Mouse (Mus musculus) hindbrain, embryonic 14.5 days (tissue): Measurements from ENCODE around the gene Atoh8. TPM values are rescaled to one million over a fixed set of nuclear protein-coding genes. Genes with fewer than 3 reads are reported as not detected.

ENCODE experiments used
- ATAC-seq: fragments of 200-750 bp; cut with Nextera tagmentation; 2 replicates; pipeline ENCODE4 v1.8.0; 2017; ENCODE audit warnings: moderate number of reproducible peaks, mild to moderate bottlenecking, moderate TSS enrichment, moderate library complexity; ENCODE audit not compliant: low FRiP score
- DNase-seq: peaks from one replicate; pipeline ENCODE4 v3.0.0-alpha.2; 2015; ENCODE audit warnings: low spot score
- H3K27ac ChIP-seq: fragments of 300-500 bp; sonication (generic); 2 replicates; pipeline ENCODE4 v1.5.1; 2014; ENCODE audit warnings: mild to moderate bottlenecking, moderate library complexity
- H3K27me3 ChIP-seq: fragments of 300-500 bp; sonication (generic); 2 replicates; pipeline ENCODE4 v1.6.1; 2014; ENCODE audit warnings: mild to moderate bottlenecking, low read length, mixed read lengths; ENCODE audit not compliant: control insufficient read depth, insufficient read depth
- H3K36me3 ChIP-seq: fragments of 300-500 bp; sonication (generic); replicated peaks from 2 replicates; pipeline ENCODE4 v1.6.1; 2014; ENCODE audit not compliant: control insufficient read depth, insufficient read depth
- H3K4me1 ChIP-seq: fragments of 300-500 bp; sonication (generic); replicated peaks from 2 replicates; pipeline ENCODE4 v1.6.1; 2014; ENCODE audit warnings: antibody characterized with exemption, low read length, mixed read lengths; ENCODE audit not compliant: control insufficient read depth, insufficient read depth
- H3K4me2 ChIP-seq: fragments of 300-500 bp; sonication (generic); replicated peaks from 2 replicates; pipeline ENCODE4 v1.6.1; 2014; ENCODE audit warnings: mild to moderate bottlenecking, moderate library complexity
- H3K4me3 ChIP-seq: fragments of 300-500 bp; sonication (generic); replicated peaks from 2 replicates; pipeline ENCODE4 v1.5.1; 2014; ENCODE audit warnings: mild to moderate bottlenecking, low read length
- H3K9ac ChIP-seq: fragments of 300-500 bp; sonication (generic); 2 replicates; pipeline ENCODE4 v1.6.1; 2014
- H3K9me3 ChIP-seq: fragments of 300-500 bp; sonication (generic); 2 replicates; pipeline ENCODE4 v1.6.1; 2016; ENCODE audit warnings: low read length; ENCODE audit not compliant: control insufficient read depth
- WGBS: fragments of 180-500 bp; shearing (Covaris S2); extraction: QIAGEN DNeasy Blood & Tissue Kit; methylation state at CpG from one replicate; pipeline ENCODE4 v1.1.7; 2014; 5-methylcytosine and 5-hydroxymethylcytosine counted together
- polyA plus RNA-seq: library from polyadenylated mRNA; unstranded; fragments of >200 nt; fragmentation: Nextera tagmentation; extraction: Ambion mirVana; gene quantifications from 2 replicates; pipeline ENCODE4 v1.2.1, GENCODE M21; 2014

The Atoh8 gene
- polyA plus RNA-seq, 1 experiment from 2014 or later, result 3.0 TPM

DNA sequence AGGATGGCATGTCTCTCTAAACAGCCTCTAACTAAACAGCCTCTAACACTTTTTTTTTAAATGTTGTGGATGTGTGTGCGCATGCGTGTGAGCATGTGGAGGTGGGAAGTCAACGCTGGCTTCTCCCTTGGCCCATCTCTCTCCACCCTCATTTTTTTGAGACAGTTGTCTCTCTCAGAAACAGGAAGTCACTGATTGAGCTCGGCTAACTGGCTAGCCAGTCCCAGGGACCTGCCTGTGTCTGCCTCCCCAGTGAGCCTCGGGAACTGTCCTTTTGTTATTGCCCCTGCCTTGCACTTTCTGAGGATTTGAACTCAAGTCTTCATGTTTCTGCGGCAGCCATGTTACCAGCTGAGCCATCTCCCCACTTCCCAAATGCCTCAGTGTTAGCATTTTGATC is 10.9 kb upstream of the Atoh8 start:
- Histone ChIP-seq H3K27ac (no peak overlapping the region), H3K4me3 (no peak overlapping the region), H3K27me3 (0 out of 2 replicates have a peak, but pooled peaks cover 3% of the 10 kb centered on the region), H3K4me2 (no peak overlapping the region), H3K9ac (no peak overlapping the region), H3K36me3 (no peaks in the 10 kb centered on the region), H3K9me3 (no peaks in the 10 kb centered on the region), H3K4me1 (no peaks in the 10 kb centered on the region; the same call in 1 of the 2 replicates)
- ATAC-seq (no peak), DNase-seq (no peak)
- WGBS, result 91% methylated on average over 6 of the region's 6 CpGs

DNA sequence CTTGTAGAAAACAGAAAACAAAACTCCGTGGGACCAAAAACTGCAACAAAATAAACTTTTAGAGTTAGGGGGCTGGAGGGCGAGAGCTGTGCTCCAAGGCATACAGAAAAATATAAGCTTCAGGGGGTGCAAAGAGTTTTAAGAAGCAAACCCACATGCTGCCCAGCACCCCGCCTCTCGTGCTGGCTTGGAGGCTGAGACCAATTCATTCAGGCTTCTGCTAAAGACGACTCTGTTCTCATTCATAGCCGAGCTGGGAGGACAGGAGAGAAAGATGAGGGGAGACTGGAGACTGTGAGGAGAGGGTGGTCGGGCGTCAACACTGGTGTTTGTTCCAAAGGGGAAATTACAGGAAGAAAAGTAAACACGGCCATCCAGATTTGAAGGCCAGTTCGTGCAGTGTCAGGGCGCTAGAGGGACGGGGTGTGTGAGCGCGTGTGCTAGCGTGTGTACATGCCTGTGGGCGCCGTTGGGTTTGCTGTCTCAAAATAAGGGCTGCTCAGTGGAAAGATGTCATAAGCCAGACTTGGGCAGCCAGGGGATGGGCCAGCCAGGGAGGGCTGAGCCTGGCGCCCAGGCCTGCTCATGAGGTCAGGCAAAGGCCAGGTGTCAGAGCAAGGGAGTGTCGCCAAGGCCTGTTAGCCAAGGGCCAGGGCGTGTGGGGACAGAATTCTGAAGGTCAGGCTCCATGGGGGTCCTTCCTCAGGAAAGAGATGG is 9.3 kb upstream of the Atoh8 start:
- no peaks in the 10 kb centered on the region for H3K9me3 ChIP-seq
- peak overlapping the region; percentile 77 for H3K27ac ChIP-seq
- no peak overlapping the region for H3K9ac ChIP-seq
- whole genome bisulfite sequencing, result 56% methylated on average over 20 of the region's 20 CpGs
- peak overlapping the region; percentile 19; the same call in 1 of the 2 replicates for H3K4me2 ChIP-seq
- DNase-seq (no peak), ATAC-seq (peak; percentile 64; the same call in 1 of the 2 replicates)
- H3K27me3 ChIP-seq, result 0 out of 2 replicates have a peak, but pooled peaks cover 3% of the 10 kb centered on the region
- no peaks in the 10 kb centered on the region for H3K36me3 ChIP-seq
- H3K4me3 ChIP-seq, result no peak overlapping the region
- H3K4me1 ChIP-seq, result no peaks in the 10 kb centered on the region; the same call in 1 of the 2 replicates

GRCm38 (mm10) chr6:72244144-72244549 is 8.8 kb upstream of the Atoh8 start:
- Histone ChIP-seq H3K4me3 (no peak overlapping the region), H3K27me3 (peaks cover 8% of the 10 kb centered on the region), H3K9ac (no peak overlapping the region), H3K9me3 (no peaks in the 10 kb centered on the region), H3K4me2 (peak overlapping the region; percentile 19; the same call in 1 of the 2 replicates), H3K36me3 (no peaks in the 10 kb centered on the region), H3K27ac (peak overlapping the region; percentile 77), H3K4me1 (no peaks in the 10 kb centered on the region; the same call in 1 of the 2 replicates)
- peak; percentile 75; the same call in 1 of the 2 replicates for ATAC-seq
- peak; percentile 80 for DNase-seq
- 33% methylated on average over 9 of the region's 9 CpGs for WGBS

GRCm38 (mm10) chr6:72242532-72243320 is 7.3 kb upstream of the Atoh8 start:
- no peak overlapping the region for H3K9ac ChIP-seq
- no peaks in the 10 kb centered on the region for H3K36me3 ChIP-seq
- no peak for DNase-seq
- no peak overlapping the region for H3K4me2 ChIP-seq
- no peak overlapping the region for H3K4me3 ChIP-seq
- peaks cover 19% of the 10 kb centered on the region for H3K27me3 ChIP-seq
- no peaks in the 10 kb centered on the region; the same call in 1 of the 2 replicates for H3K4me1 ChIP-seq
- no peak for ATAC-seq
- WGBS, result 83% methylated on average over 13 of the region's 13 CpGs
- no peaks in the 10 kb centered on the region for H3K9me3 ChIP-seq
- H3K27ac ChIP-seq, result no peak overlapping the region

DNA sequence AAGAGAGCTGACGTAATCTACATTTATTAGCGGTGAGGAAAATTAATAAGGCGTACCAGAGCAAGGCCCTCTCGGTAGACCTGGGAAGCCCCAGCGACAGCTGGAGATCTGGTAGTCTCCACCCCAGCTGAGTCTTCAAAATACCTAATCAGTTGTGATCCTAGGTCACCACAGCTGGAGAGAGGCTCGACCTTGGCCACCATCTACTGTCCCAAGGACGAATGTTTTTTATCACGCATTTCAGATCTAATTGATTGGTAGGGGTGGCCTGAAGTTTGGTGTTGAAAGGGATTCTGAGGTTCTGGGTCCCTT is 6.4 kb upstream of the Atoh8 start:
- Histone ChIP-seq H3K36me3 (no peaks in the 10 kb centered on the region), H3K4me2 (no peak overlapping the region), H3K9me3 (no peaks in the 10 kb centered on the region), H3K27ac (no peak overlapping the region), H3K9ac (no peak overlapping the region), H3K4me3 (no peak overlapping the region), H3K4me1 (no peaks in the 10 kb centered on the region; the same call in 1 of the 2 replicates), H3K27me3 (peaks cover 24% of the 10 kb centered on the region)
- WGBS, result 34% methylated on average over 8 of the region's 8 CpGs
- DNase-seq (no peak), ATAC-seq (no peak)

- H3K9me3 ChIP-seq, result no peaks in the 10 kb centered on the region
- no peak overlapping the region for H3K27ac ChIP-seq
- no peak overlapping the region for H3K4me2 ChIP-seq
- H3K27me3 ChIP-seq, result peaks cover 27% of the 10 kb centered on the region
- no peak overlapping the region for H3K4me3 ChIP-seq
- 24% methylated on average over 8 of the region's 8 CpGs for WGBS
- H3K4me1 ChIP-seq, result no peaks in the 10 kb centered on the region; the same call in 1 of the 2 replicates
- DNase-seq, result no peak
- H3K36me3 ChIP-seq, result no peaks in the 10 kb centered on the region
- H3K9ac ChIP-seq, result no peak overlapping the region
- ATAC-seq, result no peak
Measured at GRCm38 (mm10) chr6:72241133-72241842, 5.9 kb upstream of the Atoh8 start.

DNA sequence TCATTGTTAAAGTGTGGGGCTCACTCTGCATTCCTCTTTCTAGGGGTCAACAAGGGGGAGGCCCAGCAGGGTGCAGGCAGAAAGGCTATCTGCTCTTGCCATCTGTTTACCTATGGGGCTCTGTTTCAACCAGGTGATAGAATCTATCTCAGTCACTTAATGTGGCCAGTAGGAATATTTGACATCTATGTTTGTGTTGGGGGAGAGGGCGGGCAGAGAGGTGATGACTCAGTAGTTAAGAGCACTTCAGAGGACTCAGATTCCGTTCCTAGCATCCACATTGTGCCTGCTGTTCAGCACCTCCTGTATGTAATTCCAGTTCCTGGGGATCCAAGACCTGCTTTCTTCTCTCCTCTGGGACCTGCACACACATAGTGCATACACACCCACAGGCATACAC is 4.7 kb upstream of the Atoh8 start:
- H3K9ac ChIP-seq, result no peak overlapping the region
- no peak overlapping the region for H3K4me2 ChIP-seq
- WGBS, result 62% methylated on average over 2 of the region's 2 CpGs
- no peaks in the 10 kb centered on the region for H3K9me3 ChIP-seq
- no peak overlapping the region for H3K4me3 ChIP-seq
- H3K27me3 ChIP-seq, result peaks cover 37% of the 10 kb centered on the region
- no peaks in the 10 kb centered on the region for H3K4me1 ChIP-seq
- H3K36me3 ChIP-seq, result no peaks in the 10 kb centered on the region
- ATAC-seq, result no peak
- DNase-seq, result no peak
- no peak overlapping the region for H3K27ac ChIP-seq

DNA sequence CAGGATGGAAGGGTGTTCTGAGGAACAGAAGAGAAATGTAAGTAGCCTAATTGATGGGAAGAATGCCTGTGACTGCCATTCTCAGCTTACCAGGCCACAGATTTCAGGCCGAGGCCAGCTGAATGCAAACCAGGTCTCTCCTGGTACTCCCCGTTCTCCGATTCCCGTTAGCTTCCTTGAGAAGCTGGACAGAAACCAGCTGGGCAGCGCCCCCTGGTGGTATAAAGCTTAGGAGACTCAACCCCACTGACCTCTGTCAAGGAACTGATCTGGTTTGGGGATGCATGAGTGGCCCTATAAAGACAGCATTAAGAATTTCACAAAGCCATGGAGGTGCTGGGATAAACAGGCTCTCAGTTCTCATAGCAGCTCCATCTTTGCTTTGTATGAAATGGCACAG is 1.7 kb upstream of the Atoh8 start:
- Histone ChIP-seq H3K4me2 (no peak overlapping the region), H3K9ac (no peak overlapping the region), H3K36me3 (no peaks in the 10 kb centered on the region), H3K27ac (no peak overlapping the region), H3K4me3 (no peak overlapping the region), H3K9me3 (no peaks in the 10 kb centered on the region), H3K27me3 (peaks cover 58% of the 10 kb centered on the region), H3K4me1 (peaks cover 10% of the 10 kb centered on the region)
- ATAC-seq, result no peak
- WGBS, result 2% methylated on average over 5 of the region's 5 CpGs
- peak; percentile 90 for DNase-seq

DNA sequence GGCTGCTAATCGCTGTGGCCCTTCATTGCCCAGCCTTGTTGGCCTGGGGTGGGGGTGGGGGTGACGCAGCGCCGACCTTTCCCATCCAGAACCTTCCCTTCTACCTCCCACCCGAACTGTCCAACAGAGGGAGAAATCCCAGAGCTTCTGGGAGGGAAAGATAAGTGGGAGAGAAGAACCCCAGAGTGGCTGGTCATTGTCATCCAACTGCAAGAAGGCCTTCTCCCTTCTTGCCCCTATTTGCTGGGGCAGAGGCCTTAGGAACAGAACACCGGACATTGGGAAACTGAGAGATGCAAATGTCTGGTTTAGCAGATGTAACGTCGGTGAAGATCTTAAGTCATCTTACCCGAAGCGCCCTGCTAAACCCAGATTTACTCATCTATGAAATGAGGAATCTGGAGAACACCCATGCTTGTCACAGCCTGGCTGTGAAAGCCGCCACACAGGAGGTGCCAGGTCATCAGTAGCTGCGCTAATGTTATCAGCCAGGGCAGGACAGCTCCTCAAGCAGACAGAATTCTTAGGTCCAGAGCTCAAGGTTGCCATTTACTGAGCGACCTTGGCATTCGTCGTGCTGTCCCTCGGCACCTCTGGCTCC is 530 bp upstream of the Atoh8 start:
- whole genome bisulfite sequencing, result 22% methylated on average over 16 of the region's 16 CpGs
- H3K27me3 ChIP-seq, result peaks cover 61% of the 10 kb centered on the region
- H3K4me1 ChIP-seq, result peaks cover 10% of the 10 kb centered on the region
- H3K27ac ChIP-seq, result no peak overlapping the region
- peak overlapping the region; percentile 55 for H3K9ac ChIP-seq
- H3K4me2 ChIP-seq, result peak overlapping the region; percentile 99
- H3K4me3 ChIP-seq, result peak overlapping the region; percentile 49
- ATAC-seq (no peak), DNase-seq (no peak)
- H3K36me3 ChIP-seq, result no peaks in the 10 kb centered on the region
- H3K9me3 ChIP-seq, result no peaks in the 10 kb centered on the region
